Mouse (Mus musculus): ENCODE measurements around the gene Egfem1. TPM values are rescaled to one million over a fixed set of nuclear protein-coding genes. Genes with fewer than 3 reads are reported as not detected.

Egfem1 gene
- polyA plus RNA-seq, 1 experiment from 2014 or later, result 1.1 TPM

- Histone ChIP-seq H3K36me3 (ENCODE audit: control insufficient read depth, insufficient read depth, low read length) (no peaks in the 10 kb centered on the region), H3K4me1 (ENCODE audit: control insufficient read depth, insufficient read depth, low read length) (no peaks in the 10 kb centered on the region), H3K27ac (ENCODE audit: low read depth, low read length) (no peak overlapping the region), H3K9me3 (ENCODE audit: control insufficient read depth, low read length) (no peaks in the 10 kb centered on the region), H3K4me2 (replicated peaks; ENCODE audit: low read depth, low read length) (no peak overlapping the region), H3K27me3 (ENCODE audit: control insufficient read depth, insufficient read depth, low read length) (no peaks in the 10 kb centered on the region), H3K9ac (ENCODE audit: low read depth, low read length) (no peak overlapping the region), H3K4me3 (ENCODE audit: low read length) (no peak overlapping the region)
- no peak for ATAC-seq (ENCODE audit: low FRiP score, low TSS enrichment)
- WGBS, result 62% methylated on average over 8 of the region's 8 CpGs
Measured at GRCm38 (mm10) chr3:29366907-29367306, 285.1 kb downstream of the Egfem1 start.

GRCm38 (mm10) chr3:29370519-29370918, 288.7 kb downstream of the Egfem1 start:
- no peaks in the 10 kb centered on the region for H3K27me3 ChIP-seq (ENCODE audit: control insufficient read depth, insufficient read depth, low read length)
- H3K9ac ChIP-seq (ENCODE audit: low read depth, low read length), result no peak overlapping the region
- no peaks in the 10 kb centered on the region for H3K4me1 ChIP-seq (ENCODE audit: control insufficient read depth, insufficient read depth, low read length)
- H3K27ac ChIP-seq (ENCODE audit: low read depth, low read length), result no peak overlapping the region
- ATAC-seq (ENCODE audit: low FRiP score, low TSS enrichment), result no peak
- H3K36me3 ChIP-seq (ENCODE audit: control insufficient read depth, insufficient read depth, low read length), result no peaks in the 10 kb centered on the region
- no peak overlapping the region for H3K4me3 ChIP-seq (ENCODE audit: low read length)
- no peaks in the 10 kb centered on the region for H3K9me3 ChIP-seq (ENCODE audit: control insufficient read depth, low read length)
- WGBS, result 74% methylated on average over 5 of the region's 5 CpGs
- no peak overlapping the region for H3K4me2 ChIP-seq (replicated peaks; ENCODE audit: low read depth, low read length)

GRCm38 (mm10) chr3:29381255-29381654, 299.4 kb downstream of the Egfem1 start:
- no peaks in the 10 kb centered on the region for H3K4me1 ChIP-seq (ENCODE audit: control insufficient read depth, insufficient read depth, low read length)
- no peak overlapping the region for H3K9ac ChIP-seq (ENCODE audit: low read depth, low read length)
- no peak overlapping the region for H3K4me3 ChIP-seq (ENCODE audit: low read length)
- ATAC-seq (ENCODE audit: low FRiP score, low TSS enrichment), result no peak
- H3K27me3 ChIP-seq (ENCODE audit: control insufficient read depth, insufficient read depth, low read length), result no peaks in the 10 kb centered on the region
- no peaks in the 10 kb centered on the region for H3K9me3 ChIP-seq (ENCODE audit: control insufficient read depth, low read length)
- H3K4me2 ChIP-seq (replicated peaks; ENCODE audit: low read depth, low read length), result no peak overlapping the region
- H3K27ac ChIP-seq (ENCODE audit: low read depth, low read length), result no peak overlapping the region
- WGBS, result 77% methylated on average over 2 of the region's 2 CpGs
- no peaks in the 10 kb centered on the region for H3K36me3 ChIP-seq (ENCODE audit: control insufficient read depth, insufficient read depth, low read length)

- H3K27ac ChIP-seq (ENCODE audit: low read depth, low read length), result no peak overlapping the region
- H3K4me3 ChIP-seq (ENCODE audit: low read length), result no peak overlapping the region
- H3K4me2 ChIP-seq (replicated peaks; ENCODE audit: low read depth, low read length), result no peak overlapping the region
- H3K27me3 ChIP-seq (ENCODE audit: control insufficient read depth, insufficient read depth, low read length), result no peaks in the 10 kb centered on the region
- WGBS, result 84% methylated on average over 3 of the region's 3 CpGs
- H3K9ac ChIP-seq (ENCODE audit: low read depth, low read length), result no peak overlapping the region
- H3K36me3 ChIP-seq (ENCODE audit: control insufficient read depth, insufficient read depth, low read length), result no peaks in the 10 kb centered on the region
- no peak for ATAC-seq (ENCODE audit: low FRiP score, low TSS enrichment)
- no peaks in the 10 kb centered on the region for H3K4me1 ChIP-seq (ENCODE audit: control insufficient read depth, insufficient read depth, low read length)
- H3K9me3 ChIP-seq (ENCODE audit: control insufficient read depth, low read length), result no peaks in the 10 kb centered on the region
Measured at GRCm38 (mm10) chr3:29399064-29399463, 317.2 kb downstream of the Egfem1 start.

GRCm38 (mm10) chr3:29421634-29422033, 339.8 kb downstream of the Egfem1 start:
- WGBS, result 99% methylated on average over 2 of the region's 2 CpGs
- H3K36me3 ChIP-seq (ENCODE audit: control insufficient read depth, insufficient read depth, low read length), result no peaks in the 10 kb centered on the region
- H3K27me3 ChIP-seq (ENCODE audit: control insufficient read depth, insufficient read depth, low read length), result no peaks in the 10 kb centered on the region
- ATAC-seq (ENCODE audit: low FRiP score, low TSS enrichment), result no peak
- H3K27ac ChIP-seq (ENCODE audit: low read depth, low read length), result no peak overlapping the region
- H3K9ac ChIP-seq (ENCODE audit: low read depth, low read length), result no peak overlapping the region
- no peak overlapping the region for H3K4me2 ChIP-seq (replicated peaks; ENCODE audit: low read depth, low read length)
- no peaks in the 10 kb centered on the region for H3K9me3 ChIP-seq (ENCODE audit: control insufficient read depth, low read length)
- H3K4me3 ChIP-seq (ENCODE audit: low read length), result no peak overlapping the region
- no peaks in the 10 kb centered on the region for H3K4me1 ChIP-seq (ENCODE audit: control insufficient read depth, insufficient read depth, low read length)

- 72% methylated on average over 10 of the region's 10 CpGs for WGBS
- H3K4me1 ChIP-seq (ENCODE audit: control insufficient read depth, insufficient read depth, low read length), result no peaks in the 10 kb centered on the region
- ATAC-seq (ENCODE audit: low FRiP score, low TSS enrichment), result no peak
Measured at GRCm38 (mm10) chr3:29432109-29433091, 350.6 kb downstream of the Egfem1 start.

GRCm38 (mm10) chr3:29443024-29443423, 361.2 kb downstream of the Egfem1 start:
- Histone ChIP-seq H3K9me3 (ENCODE audit: control insufficient read depth, low read length) (no peaks in the 10 kb centered on the region), H3K4me1 (ENCODE audit: control insufficient read depth, insufficient read depth, low read length) (no peaks in the 10 kb centered on the region), H3K4me3 (ENCODE audit: low read length) (no peak overlapping the region), H3K4me2 (replicated peaks; ENCODE audit: low read depth, low read length) (no peak overlapping the region), H3K9ac (ENCODE audit: low read depth, low read length) (no peak overlapping the region), H3K27ac (ENCODE audit: low read depth, low read length) (no peak overlapping the region), H3K36me3 (ENCODE audit: control insufficient read depth, insufficient read depth, low read length) (no peaks in the 10 kb centered on the region), H3K27me3 (ENCODE audit: control insufficient read depth, insufficient read depth, low read length) (no peaks in the 10 kb centered on the region)
- no peak for ATAC-seq (ENCODE audit: low FRiP score, low TSS enrichment)
- 89% methylated on average over 6 of the region's 6 CpGs for WGBS

More at GRCm38 (mm10) chr3:29432109-29433091, 350.6 kb downstream of the Egfem1 start:
- Histone ChIP-seq H3K9ac (ENCODE audit: low read depth, low read length) (no peak overlapping the region), H3K9me3 (ENCODE audit: control insufficient read depth, low read length) (no peaks in the 10 kb centered on the region), H3K4me3 (ENCODE audit: low read length) (no peak overlapping the region), H3K36me3 (ENCODE audit: control insufficient read depth, insufficient read depth, low read length) (no peaks in the 10 kb centered on the region), H3K27ac (ENCODE audit: low read depth, low read length) (no peak overlapping the region), H3K4me2 (replicated peaks; ENCODE audit: low read depth, low read length) (no peak overlapping the region), H3K27me3 (ENCODE audit: control insufficient read depth, insufficient read depth, low read length) (no peaks in the 10 kb centered on the region)

- Histone ChIP-seq H3K4me2 (replicated peaks; ENCODE audit: low read depth, low read length) (no peak overlapping the region), H3K27me3 (ENCODE audit: control insufficient read depth, insufficient read depth, low read length) (no peaks in the 10 kb centered on the region), H3K9ac (ENCODE audit: low read depth, low read length) (no peak overlapping the region), H3K27ac (ENCODE audit: low read depth, low read length) (no peak overlapping the region), H3K4me1 (ENCODE audit: control insufficient read depth, insufficient read depth, low read length) (no peaks in the 10 kb centered on the region), H3K36me3 (ENCODE audit: control insufficient read depth, insufficient read depth, low read length) (no peaks in the 10 kb centered on the region), H3K4me3 (ENCODE audit: low read length) (no peak overlapping the region), H3K9me3 (ENCODE audit: control insufficient read depth, low read length) (no peaks in the 10 kb centered on the region)
- no peak for ATAC-seq (ENCODE audit: low FRiP score, low TSS enrichment)
- 66% methylated on average over 5 of the region's 5 CpGs for WGBS
Measured at GRCm38 (mm10) chr3:29444661-29445060, 362.8 kb downstream of the Egfem1 start.

GRCm38 (mm10) chr3:29446081-29446480, 364.3 kb downstream of the Egfem1 start:
- Histone ChIP-seq H3K4me3 (ENCODE audit: low read length) (no peak overlapping the region), H3K27me3 (ENCODE audit: control insufficient read depth, insufficient read depth, low read length) (no peaks in the 10 kb centered on the region), H3K27ac (ENCODE audit: low read depth, low read length) (no peak overlapping the region), H3K4me2 (replicated peaks; ENCODE audit: low read depth, low read length) (no peak overlapping the region), H3K36me3 (ENCODE audit: control insufficient read depth, insufficient read depth, low read length) (no peaks in the 10 kb centered on the region), H3K9me3 (ENCODE audit: control insufficient read depth, low read length) (no peaks in the 10 kb centered on the region), H3K9ac (ENCODE audit: low read depth, low read length) (no peak overlapping the region), H3K4me1 (ENCODE audit: control insufficient read depth, insufficient read depth, low read length) (no peaks in the 10 kb centered on the region)
- no peak for ATAC-seq (ENCODE audit: low FRiP score, low TSS enrichment)
- 53% methylated on average over 3 of the region's 3 CpGs for WGBS
